Comparison of ENCODE assay signal across 14 mouse cellular contexts in genomic region chrX:87655644-87656043, GRCm38 (mm10).
DNase-seq lines count a peak whose midpoint lies in the region; ATAC-seq and TF ChIP-seq lines count a peak whose summit lies in the region.
"Had no signal": no experiment of that assay in that cellular context is flagged by ENCODE, and none has a peak within 500 bp of the region (broad histone marks: within the 10 kb centered on the region; RNA-seq: fewer than 3 reads in every experiment).

No protein-coding gene starts in this region.

- DNase-seq in cerebellum, postnatal 10 days, result peak; percentile 12 to 53
- DNase-seq in cerebellum, adult 11-12 months, result no peak
- peak; percentile 0 for DNase-seq in kidney, adult 2 months
- no peak for DNase-seq in kidney, adult 8-10 months
- peak; percentile 80 for DNase-seq in midbrain, embryonic 11.5 days (ENCODE audit: low spot score, missing footprints)
- DNase-seq in retina, postnatal 1 day, result peak; percentile 1
- DNase-seq: B cell, adult 2 months; heart, postnatal 10 days; kidney, adult 18-20 months had no signal

- H3K27me3 ChIP-seq in kidney, adult 2 months (replicated peaks; ENCODE audit: control insufficient read depth, insufficient read depth, low read length), result no peaks in the 10 kb centered on the region
- no peaks in the 10 kb centered on the region for H3K27me3 ChIP-seq in midbrain, embryonic 11.5 days (ENCODE audit: control insufficient read depth, insufficient read depth, low read length)
- no peaks in the 10 kb centered on the region for H3K27me3 ChIP-seq in midbrain, embryonic 16.5 days (ENCODE audit: control insufficient read depth, insufficient read depth, low read depth, low read length)
- H3K27me3 ChIP-seq: midbrain, embryonic 12.5 days; neural tube, embryonic 15.5 days had no signal

- H3K4me1 ChIP-seq in kidney, adult 2 months (ENCODE audit: control insufficient read depth, insufficient read depth, low read length), result no peaks in the 10 kb centered on the region
- no peaks in the 10 kb centered on the region for H3K4me1 ChIP-seq in midbrain, embryonic 11.5 days (ENCODE audit: control insufficient read depth, insufficient read depth, low read length)
- no peaks in the 10 kb centered on the region for H3K4me1 ChIP-seq in midbrain, embryonic 16.5 days (ENCODE audit: control insufficient read depth, insufficient read depth, low read length)
- H3K4me1 ChIP-seq: forebrain, embryonic 10.5 days; midbrain, embryonic 12.5 days; neural tube, embryonic 15.5 days had no signal

- no peak overlapping the region for H3K4me3 ChIP-seq in kidney, adult 2 months (ENCODE audit: insufficient read depth, low read depth, low read length)
- no peak overlapping the region for H3K4me3 ChIP-seq in midbrain, embryonic 11.5 days (ENCODE audit: low read depth, low read length)
- no peak overlapping the region for H3K4me3 ChIP-seq in midbrain, embryonic 16.5 days (ENCODE audit: low read depth, low read length)
- H3K4me3 ChIP-seq: forebrain, embryonic 10.5 days; midbrain, embryonic 12.5 days; neural tube, embryonic 15.5 days had no signal

- H3K36me3 ChIP-seq in kidney, adult 2 months (ENCODE audit: control insufficient read depth, insufficient read depth, low read length), result no peaks in the 10 kb centered on the region
- no peaks in the 10 kb centered on the region for H3K36me3 ChIP-seq in midbrain, embryonic 11.5 days (ENCODE audit: control insufficient read depth, insufficient read depth, low read length)
- no peaks in the 10 kb centered on the region for H3K36me3 ChIP-seq in midbrain, embryonic 16.5 days (ENCODE audit: control insufficient read depth, insufficient read depth, low read length)
- H3K36me3 ChIP-seq: forebrain, embryonic 10.5 days; midbrain, embryonic 12.5 days; neural tube, embryonic 15.5 days had no signal

- ATAC-seq in midbrain, embryonic 11.5 days (ENCODE audit: low FRiP score), result no peak
- no peak for ATAC-seq in midbrain, embryonic 16.5 days
- no peak for ATAC-seq in erythroblast, adult 5-6 weeks (replicated peaks; ENCODE audit: low FRiP score, poor library complexity, severe bottlenecking)

- 13% methylated on average over 2 of the region's 2 CpGs for WGBS in kidney, adult 2 months
- 36% methylated on average over 2 of the region's 2 CpGs for whole genome bisulfite sequencing in midbrain, embryonic 11.5 days
- WGBS in midbrain, embryonic 16.5 days, result 27% methylated on average over 2 of the region's 2 CpGs

- TF ChIP-seq POLR2A in kidney, adult 2 months (IDR thresholded peaks at IDR 0.05; ENCODE audit: low read depth, low read length), result no peak

- TF ChIP-seq CTCF in kidney, adult 2 months (conservative IDR thresholded peaks at IDR 0.05; ENCODE audit: insufficient read depth, insufficient read length, low read depth, low read length), result no peak

- H3K9me3 ChIP-seq in midbrain, embryonic 11.5 days (ENCODE audit: control insufficient read depth, low read length), result no peaks in the 10 kb centered on the region
- no peaks in the 10 kb centered on the region for H3K9me3 ChIP-seq in midbrain, embryonic 16.5 days (replicated peaks; ENCODE audit: control insufficient read depth, low read length, poor library complexity, severe bottlenecking)
- H3K9me3 ChIP-seq: forebrain, embryonic 10.5 days; midbrain, embryonic 12.5 days; neural tube, embryonic 15.5 days had no signal

- no peak overlapping the region for H3K4me2 ChIP-seq in midbrain, embryonic 11.5 days
- H3K4me2 ChIP-seq in midbrain, embryonic 16.5 days (ENCODE audit: low read length), result no peak overlapping the region
- H3K4me2 ChIP-seq: midbrain, embryonic 12.5 days; neural tube, embryonic 15.5 days had no signal

- H3K27ac ChIP-seq in kidney, adult 2 months (ENCODE audit: insufficient read depth, low read depth, low read length), result no peak overlapping the region
- no peak overlapping the region for H3K27ac ChIP-seq in midbrain, embryonic 11.5 days (ENCODE audit: low read depth, low read length)
- H3K27ac ChIP-seq in midbrain, embryonic 16.5 days (ENCODE audit: low read length), result no peak overlapping the region
- H3K27ac ChIP-seq: forebrain, embryonic 10.5 days; midbrain, embryonic 12.5 days; neural tube, embryonic 15.5 days had no signal

- H3K9ac ChIP-seq in midbrain, embryonic 11.5 days (ENCODE audit: low read length), result no peak overlapping the region
- no peak overlapping the region for H3K9ac ChIP-seq in midbrain, embryonic 16.5 days (ENCODE audit: low read depth, low read length)
- H3K9ac ChIP-seq: midbrain, embryonic 12.5 days; neural tube, embryonic 15.5 days had no signal

Comparison
In these comparisons a context has a peak if more than half of its experiments do, and no peak if none do; other contexts are left out.
1. DNase-seq: peak in cerebellum, postnatal 10 days (2 of 2), kidney, adult 2 months (single experiment), midbrain, embryonic 11.5 days (single experiment) and retina, postnatal 1 day (single experiment); none in cerebellum, adult 11-12 months (single experiment) and kidney, adult 8-10 months (0 of 2).